Mouse (Mus musculus) C2C12 (cell line): ENCODE results near the gene Stk17b.
"Not testable (repeated sequence)": the region's sequence is repeated elsewhere in the genome, so short reads cannot be mapped to it uniquely, and the experiment has no call there.

Experiments used
- CTCF ChIP-seq: IDR thresholded peaks from one replicate; pipeline ENCODE4 v1.5.1; 2011; ENCODE audit not compliant: control insufficient read depth, insufficient read depth, insufficient read length
- FOSL1 ChIP-seq: IDR thresholded peaks from one replicate; pipeline ENCODE4 v1.8.0; 2011; ENCODE audit warnings: mild to moderate bottlenecking, low read length; ENCODE audit not compliant: poor library complexity, insufficient read depth, severe bottlenecking
- MAX ChIP-seq: IDR thresholded peaks from one replicate; pipeline ENCODE4 v1.6.1; 2011; ENCODE audit warnings: mild to moderate bottlenecking, control low read depth
- MYOD1 ChIP-seq: IDR thresholded peaks from one replicate; pipeline ENCODE4 v1.6.1; 2011; ENCODE audit warnings: low read depth; ENCODE audit not compliant: control insufficient read depth, insufficient read length
- USF1 ChIP-seq: IDR thresholded peaks from one replicate; pipeline ENCODE4 v1.6.1; 2011; ENCODE audit warnings: low read depth, mild to moderate bottlenecking, control low read depth, moderate library complexity

DNA sequence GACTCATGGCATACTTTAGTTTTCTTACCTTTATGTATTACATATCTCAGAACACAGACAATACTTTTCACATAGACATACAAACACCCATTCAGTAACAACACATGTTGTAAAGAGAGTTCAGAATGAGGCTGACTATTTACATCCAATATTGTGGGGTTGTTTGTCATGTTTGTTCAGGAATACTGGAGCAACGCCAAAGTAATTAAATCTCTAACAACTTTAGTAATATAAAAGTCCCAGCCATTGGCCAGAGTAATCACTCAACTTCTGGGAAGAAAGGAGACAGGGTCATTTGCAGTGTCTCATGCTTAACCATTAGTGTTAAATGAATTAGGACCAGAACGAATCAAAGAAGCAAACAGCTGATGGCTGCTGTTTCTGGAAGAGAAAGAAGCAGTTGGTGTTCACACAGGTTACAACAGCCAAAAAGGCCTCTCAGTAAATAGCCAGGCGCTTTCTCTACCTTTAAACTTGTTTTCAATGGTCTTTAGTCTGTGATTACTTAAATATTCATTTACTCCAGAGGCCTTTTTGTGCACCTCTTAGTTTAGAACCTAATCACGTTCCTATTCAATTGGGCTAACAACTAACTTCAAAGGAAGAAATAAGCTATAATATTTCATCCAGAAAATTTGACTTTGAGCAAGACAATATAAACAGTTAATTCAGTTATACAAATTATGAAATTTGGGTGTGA lies 44.8 kb downstream of the Stk17b start:
- TF ChIP-seq CTCF, USF1, FOSL1, MAX, MYOD1: not testable (repeated sequence)
